ENCODE assay signal across 12 mouse cellular contexts in the genomic region with DNA sequence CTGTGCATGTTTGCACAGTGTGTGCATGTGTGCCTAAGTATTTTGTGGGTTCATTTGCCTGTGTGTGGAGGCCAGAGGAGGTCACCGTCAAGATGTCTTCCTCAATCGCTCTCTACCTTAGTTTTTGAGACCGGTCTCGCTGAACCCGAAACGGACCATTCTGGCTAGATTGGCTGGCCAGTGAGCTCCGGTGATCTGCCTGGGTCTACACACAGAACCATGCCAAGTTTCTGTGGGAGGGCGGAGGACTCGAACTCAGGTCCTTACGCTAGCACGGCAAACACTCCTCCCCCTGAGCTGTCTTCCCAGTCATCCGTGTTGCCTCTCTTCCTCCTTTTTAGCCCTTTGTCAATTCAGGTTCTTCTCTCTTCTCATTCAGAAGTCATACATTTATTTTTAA.
"Had no signal": no experiment of that assay in that cellular context is flagged by ENCODE, and none has a peak within 500 bp of the region (broad histone marks: within the 10 kb centered on the region; RNA-seq: fewer than 3 reads in every experiment).

No protein-coding gene starts in this region.

- DNase-seq: retina, postnatal 1 day; right cerebral cortex, adult 18-20 months; right cerebral cortex, postnatal 14 days; right cerebral cortex, postnatal 25 days; right cerebral cortex, postnatal 4 days; spleen, adult 18-20 months; thymus, adult 18-20 months; thymus, adult 2 months; thymus, postnatal 14 days; thymus, postnatal 25 days; thymus, postnatal 36 days; thymus, postnatal 4 days had no signal
